Mouse (Mus musculus): Measurements from ENCODE around the gene Nr2c1.

- TF ChIP-seq POLR2A (IDR thresholded peaks at IDR 0.05; ENCODE audit: low read depth, low read length) (no peak), CTCF (conservative IDR thresholded peaks at IDR 0.05; ENCODE audit: insufficient read depth, insufficient read length, low read depth, low read length) (no peak)
Observed at GRCm38 (mm10) chr10:94241346-94241745, 93.5 kb downstream of the Nr2c1 start.

All from kidney, adult 2 months (tissue).